Mouse (Mus musculus) ES-Bruce4 (cell line): ENCODE results near the gene Nagpa.

Source experiments
- EP300 ChIP-seq: IDR thresholded peaks from 2 replicates; pipeline ENCODE4 v1.6.1; 2011; ENCODE audit warnings: low read depth, low read length; ENCODE audit not compliant: insufficient read depth
- POLR2A ChIP-seq: IDR thresholded peaks from one replicate; pipeline ENCODE4 v1.8.1; 2011; ENCODE audit warnings: low read length; ENCODE audit not compliant: insufficient read depth

DNA sequence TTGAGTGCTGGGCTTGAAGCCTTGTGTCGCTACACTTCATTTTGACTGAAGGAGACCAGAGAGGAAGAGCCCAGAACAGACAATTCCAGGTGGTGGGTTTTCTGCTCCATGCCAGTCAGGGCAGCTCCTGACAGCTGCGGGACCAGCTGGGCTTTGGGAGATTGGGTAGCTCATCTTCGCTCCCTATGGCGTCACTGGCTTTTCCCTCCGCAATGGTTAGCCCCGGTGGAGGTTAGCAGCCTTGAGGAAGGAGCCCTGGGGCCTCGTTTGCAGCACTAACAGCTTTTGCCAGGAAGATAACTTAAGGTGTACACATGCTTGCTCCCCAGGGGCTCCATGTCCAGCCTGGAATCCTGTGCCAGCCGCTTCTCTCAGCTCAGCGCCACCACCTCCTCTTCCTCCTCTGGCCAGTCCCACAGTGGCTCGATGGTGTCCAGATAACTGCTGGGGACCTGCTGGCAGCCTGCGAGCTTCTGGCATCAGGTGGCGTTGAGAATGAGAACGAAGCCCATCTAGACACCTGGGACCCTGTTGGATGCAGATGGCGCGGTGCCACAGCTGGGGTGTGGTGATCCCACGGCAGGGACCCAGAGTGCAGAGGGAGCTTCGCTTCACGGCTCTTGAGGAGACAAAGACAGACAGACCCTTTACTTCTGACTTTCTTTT lies 20.4 kb downstream of the Nagpa start:
- no peak for TF ChIP-seq POLR2A
- no peak for TF ChIP-seq EP300
